Mouse (Mus musculus) midbrain, embryonic 11.5 days (tissue): ENCODE measurements around the gene Ankfn1. TPM values are rescaled to one million over a fixed set of nuclear protein-coding genes. Genes with fewer than 3 reads are reported as not detected.

Experiments used
- ATAC-seq: fragments of 200-750 bp; cut with Nextera tagmentation; 2 replicates; pipeline ENCODE4 v1.8.0; 2017; ENCODE audit warnings: moderate TSS enrichment, moderate library complexity; ENCODE audit not compliant: low FRiP score
- DNase-seq: peaks from one replicate; pipeline ENCODE4 v3.0.0; 2015; ENCODE audit warnings: low spot score; ENCODE audit errors: missing footprints
- H3K27ac ChIP-seq: fragments of 300-500 bp; sonication (generic); 2 replicates; pipeline ENCODE4 v1.5.1; 2014; ENCODE audit warnings: low read depth, low read length
- H3K27me3 ChIP-seq: fragments of 300-500 bp; sonication (generic); 2 replicates; pipeline ENCODE4 v1.6.1; 2014; ENCODE audit warnings: mild to moderate bottlenecking, low read length, moderate library complexity, mixed read lengths; ENCODE audit not compliant: control insufficient read depth, insufficient read depth
- H3K36me3 ChIP-seq: fragments of 300-500 bp; sonication (generic); 2 replicates; pipeline ENCODE4 v1.6.1; 2014; ENCODE audit warnings: mild to moderate bottlenecking, low read length, moderate library complexity, mixed read lengths; ENCODE audit not compliant: control insufficient read depth, insufficient read depth
- H3K4me1 ChIP-seq: fragments of 300-500 bp; sonication (generic); 2 replicates; pipeline ENCODE4 v1.6.1; 2014; ENCODE audit warnings: low read length; ENCODE audit not compliant: control insufficient read depth, insufficient read depth
- H3K4me2 ChIP-seq: fragments of 300-500 bp; sonication (generic); 2 replicates; pipeline ENCODE4 v1.6.1; 2014; ENCODE audit warnings: mild to moderate bottlenecking, moderate library complexity
- H3K4me3 ChIP-seq: fragments of 300-500 bp; sonication (generic); 2 replicates; pipeline ENCODE4 v1.5.1; 2014; ENCODE audit warnings: low read depth, low read length
- H3K9ac ChIP-seq: fragments of 300-500 bp; sonication (generic); 2 replicates; pipeline ENCODE4 v1.6.1; 2014; ENCODE audit warnings: low read length
- H3K9me3 ChIP-seq: fragments of 300-500 bp; sonication (generic); 2 replicates; pipeline ENCODE4 v1.6.1; 2016; ENCODE audit warnings: low read length; ENCODE audit not compliant: control insufficient read depth
- WGBS: fragments of 180-500 bp; shearing (Covaris S2); extraction: QIAGEN DNeasy Blood & Tissue Kit; methylation state at CpG from one replicate; pipeline ENCODE4 v1.1.7; 2014; 5-methylcytosine and 5-hydroxymethylcytosine counted together
- polyA plus RNA-seq: library from polyadenylated mRNA; unstranded; fragments of >200 nt; fragmentation: Nextera tagmentation; extraction: Ambion mirVana; gene quantifications from 2 replicates; pipeline ENCODE4 v1.2.1, GENCODE M21; 2014

Gene Ankfn1
- polyA plus RNA-seq, 1 experiment from 2014 or later, result 2.2 TPM

DNA sequence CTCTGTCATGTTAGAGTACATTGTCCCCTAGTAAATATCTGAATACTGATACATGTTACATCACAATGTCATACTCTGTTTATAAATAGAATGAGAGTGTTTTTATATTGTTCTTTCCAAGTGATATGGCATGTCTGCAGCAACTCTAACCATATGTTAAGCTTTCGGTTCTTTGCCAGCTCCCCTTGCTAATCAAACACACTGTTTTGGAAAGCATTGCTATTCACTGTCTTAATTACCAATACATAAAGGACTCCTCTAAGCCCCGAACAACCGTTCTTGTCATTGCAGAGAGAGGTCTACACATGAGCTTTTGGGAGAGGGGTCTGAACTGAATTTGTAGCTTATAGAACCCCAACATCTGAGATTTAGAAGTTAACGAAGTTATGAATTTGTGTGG lies 327.0 kb downstream of the Ankfn1 start:
- H3K9ac ChIP-seq, result no peak overlapping the region
- H3K27me3 ChIP-seq, result no peaks in the 10 kb centered on the region
- H3K27ac ChIP-seq, result no peak overlapping the region
- no peak overlapping the region for H3K4me3 ChIP-seq
- 79% methylated on average over 4 of the region's 4 CpGs for WGBS
- H3K9me3 ChIP-seq, result no peaks in the 10 kb centered on the region
- H3K36me3 ChIP-seq, result no peaks in the 10 kb centered on the region
- peaks cover 6% of the 10 kb centered on the region for H3K4me1 ChIP-seq
- ATAC-seq (no peak), DNase-seq (no peak)
- H3K4me2 ChIP-seq, result no peak overlapping the region

DNA sequence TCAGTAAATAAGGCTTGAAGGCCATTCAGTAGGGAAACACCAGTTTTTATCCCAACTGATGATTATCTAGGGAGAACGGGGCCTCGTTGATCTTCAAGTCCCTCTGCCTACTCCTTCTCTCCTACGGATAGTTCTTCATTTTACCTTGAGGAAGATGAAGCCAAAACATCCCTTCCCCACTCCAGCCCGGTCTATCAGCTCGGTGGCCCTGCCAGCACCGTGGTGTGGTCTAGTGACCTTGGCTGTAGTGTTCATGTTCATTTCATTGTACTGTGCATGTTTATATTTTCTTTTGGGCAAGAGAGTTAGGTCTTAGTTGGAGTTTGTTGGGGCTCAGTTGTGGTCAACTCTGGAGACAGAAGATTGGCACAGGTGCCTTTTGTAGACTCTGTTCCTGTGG lies 328.5 kb downstream of the Ankfn1 start:
- Histone ChIP-seq H3K4me1 (peaks cover 6% of the 10 kb centered on the region), H3K4me2 (no peak overlapping the region), H3K36me3 (no peaks in the 10 kb centered on the region), H3K4me3 (no peak overlapping the region), H3K9me3 (no peaks in the 10 kb centered on the region), H3K9ac (no peak overlapping the region), H3K27ac (no peak overlapping the region), H3K27me3 (no peaks in the 10 kb centered on the region)
- DNase-seq, result no peak
- 95% methylated on average over 6 of the region's 6 CpGs for WGBS
- ATAC-seq, result no peak

DNA sequence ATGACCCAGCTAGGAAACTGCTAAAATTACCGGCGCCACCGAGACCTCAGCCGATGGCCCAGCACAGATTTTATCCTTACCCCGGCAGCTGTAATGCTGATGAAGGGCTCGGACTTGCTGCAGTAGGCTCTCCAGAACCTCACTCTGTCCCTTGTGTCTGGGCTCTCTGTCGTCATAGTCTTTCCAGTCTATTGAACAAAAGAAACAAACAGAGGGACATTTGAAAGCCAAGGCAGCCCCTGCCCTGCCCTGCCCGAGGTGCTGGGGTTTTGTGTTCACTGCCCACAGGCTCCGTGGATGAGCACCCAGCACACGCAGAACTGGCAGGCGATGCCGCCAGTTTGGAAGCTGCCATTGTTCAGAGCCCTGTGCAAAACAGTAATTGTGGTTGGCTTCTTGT lies 330.0 kb downstream of the Ankfn1 start:
- Histone ChIP-seq H3K4me3 (no peak overlapping the region), H3K9me3 (no peaks in the 10 kb centered on the region), H3K27ac (no peak overlapping the region), H3K4me1 (peaks cover under 1% of the 10 kb centered on the region), H3K4me2 (no peak overlapping the region), H3K27me3 (no peaks in the 10 kb centered on the region), H3K9ac (no peak overlapping the region), H3K36me3 (no peaks in the 10 kb centered on the region)
- no peak for ATAC-seq
- WGBS, result 58% methylated on average over 12 of the region's 12 CpGs
- no peak for DNase-seq

DNA sequence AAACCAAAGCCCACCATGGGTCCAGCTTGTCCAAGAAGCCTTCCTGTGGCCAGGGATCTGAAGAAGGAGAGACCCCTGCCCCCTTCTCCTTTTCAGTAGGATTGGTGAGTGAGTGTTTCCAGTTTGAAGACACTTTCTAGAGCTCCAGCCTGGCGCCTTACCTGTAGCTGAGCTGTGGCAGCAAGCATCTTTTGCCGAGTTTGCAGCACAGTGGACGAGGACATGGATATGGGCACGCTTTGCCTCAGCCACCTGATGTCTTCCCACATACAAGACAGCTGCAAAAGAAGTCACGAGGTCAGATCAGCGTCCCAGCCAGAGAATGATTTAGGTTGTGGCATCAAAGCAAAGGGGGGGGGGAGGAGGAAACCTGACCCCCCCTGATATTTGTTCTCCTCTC lies 336.9 kb downstream of the Ankfn1 start:
- Histone ChIP-seq H3K9me3 (no peaks in the 10 kb centered on the region), H3K27me3 (no peaks in the 10 kb centered on the region), H3K4me2 (no peak overlapping the region), H3K36me3 (no peaks in the 10 kb centered on the region), H3K4me1 (no peaks in the 10 kb centered on the region), H3K9ac (no peak overlapping the region), H3K27ac (no peak overlapping the region), H3K4me3 (no peak overlapping the region)
- DNase-seq, result no peak
- 94% methylated on average over 6 of the region's 6 CpGs for WGBS
- no peak for ATAC-seq

DNA sequence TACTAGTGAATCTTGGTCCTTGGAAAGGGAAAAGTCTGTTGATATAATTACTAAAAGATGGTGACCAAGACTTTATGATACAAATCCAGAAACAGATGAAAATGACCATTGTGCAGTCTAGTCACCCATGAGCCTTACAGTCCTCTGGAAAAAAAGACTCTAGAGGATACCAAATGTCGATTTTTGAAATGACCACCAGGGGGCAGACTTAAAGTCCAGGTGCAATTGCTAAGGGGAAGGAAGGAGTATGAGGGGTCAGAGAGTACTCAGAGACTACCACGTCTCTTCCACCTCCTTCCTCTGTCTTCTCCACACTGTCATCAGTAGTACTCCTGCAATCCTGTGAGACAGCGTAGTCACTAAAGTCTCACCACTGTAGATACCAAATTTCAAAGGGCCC lies 353.1 kb downstream of the Ankfn1 start:
- Histone ChIP-seq H3K27ac (no peak overlapping the region), H3K9ac (no peak overlapping the region), H3K27me3 (no peaks in the 10 kb centered on the region), H3K4me3 (no peak overlapping the region), H3K36me3 (no peaks in the 10 kb centered on the region), H3K4me1 (no peaks in the 10 kb centered on the region), H3K9me3 (no peaks in the 10 kb centered on the region), H3K4me2 (no peak overlapping the region)
- DNase-seq (peak; percentile 86), ATAC-seq (no peak)
- WGBS, result 53% methylated on average over 3 of the region's 3 CpGs

DNA sequence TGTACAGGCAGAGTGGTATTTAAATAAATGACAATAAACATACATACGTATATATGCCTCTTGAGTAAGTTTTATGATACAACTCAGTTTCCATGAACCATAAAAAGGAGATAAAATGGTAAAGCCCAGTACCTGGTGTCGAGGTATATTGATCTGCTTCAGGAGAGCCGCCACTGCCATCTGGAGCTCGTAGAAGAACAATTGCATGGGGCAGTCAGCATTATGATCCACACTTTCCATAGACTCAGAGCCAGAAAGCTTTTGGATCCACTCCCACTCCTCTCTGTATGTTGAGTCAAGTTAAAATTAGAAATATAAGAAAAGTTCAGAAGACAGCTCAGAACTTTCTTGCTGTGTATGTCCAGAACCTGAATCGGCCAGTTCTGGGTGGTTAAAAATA lies 354.8 kb downstream of the Ankfn1 start:
- 92% methylated on average over 5 of the region's 5 CpGs for WGBS
- Histone ChIP-seq H3K27me3 (no peaks in the 10 kb centered on the region), H3K9me3 (no peaks in the 10 kb centered on the region), H3K27ac (no peak overlapping the region), H3K9ac (no peak overlapping the region), H3K36me3 (no peaks in the 10 kb centered on the region), H3K4me3 (no peak overlapping the region), H3K4me2 (no peak overlapping the region), H3K4me1 (no peaks in the 10 kb centered on the region)
- ATAC-seq (no peak), DNase-seq (no peak)

DNA sequence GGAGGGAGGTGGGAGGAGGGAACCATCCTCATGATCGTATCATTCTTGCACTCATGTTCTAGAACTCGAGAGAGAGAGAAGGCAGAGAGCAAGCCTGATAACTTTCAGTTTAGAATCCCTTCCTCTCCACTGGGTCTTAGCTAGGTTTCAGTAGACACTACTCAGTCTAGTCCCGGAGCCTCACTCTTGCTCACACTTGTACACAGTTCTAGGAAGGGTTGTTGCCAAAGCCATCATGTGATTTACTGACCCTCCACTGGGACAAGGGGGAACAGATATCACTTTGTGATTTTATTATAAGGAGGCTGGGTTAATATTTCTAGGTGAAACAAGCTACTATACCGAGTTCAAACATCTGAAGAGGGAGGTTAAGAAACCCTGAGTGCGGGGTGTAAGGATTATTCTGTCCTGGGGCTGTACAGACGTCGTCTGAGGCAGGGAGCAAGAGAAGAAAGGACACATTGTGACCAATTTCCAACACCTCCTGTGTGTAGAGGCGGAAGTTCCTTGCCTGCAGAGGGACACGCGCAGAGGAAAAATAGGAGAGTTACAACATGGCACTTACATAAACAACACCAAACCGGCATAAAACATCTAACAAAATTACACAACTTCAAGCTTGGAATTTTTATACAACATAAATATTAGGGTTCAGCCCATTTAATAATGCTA lies 356.6 kb downstream of the Ankfn1 start:
- DNase-seq (no peak), ATAC-seq (no peak)
- H3K9me3 ChIP-seq, result no peaks in the 10 kb centered on the region
- H3K4me1 ChIP-seq, result no peaks in the 10 kb centered on the region
- no peak overlapping the region for H3K4me2 ChIP-seq
- no peak overlapping the region for H3K4me3 ChIP-seq
- H3K9ac ChIP-seq, result no peak overlapping the region
- no peaks in the 10 kb centered on the region for H3K36me3 ChIP-seq
- H3K27ac ChIP-seq, result no peak overlapping the region
- 80% methylated on average over 11 of the region's 11 CpGs for WGBS
- no peaks in the 10 kb centered on the region for H3K27me3 ChIP-seq

DNA sequence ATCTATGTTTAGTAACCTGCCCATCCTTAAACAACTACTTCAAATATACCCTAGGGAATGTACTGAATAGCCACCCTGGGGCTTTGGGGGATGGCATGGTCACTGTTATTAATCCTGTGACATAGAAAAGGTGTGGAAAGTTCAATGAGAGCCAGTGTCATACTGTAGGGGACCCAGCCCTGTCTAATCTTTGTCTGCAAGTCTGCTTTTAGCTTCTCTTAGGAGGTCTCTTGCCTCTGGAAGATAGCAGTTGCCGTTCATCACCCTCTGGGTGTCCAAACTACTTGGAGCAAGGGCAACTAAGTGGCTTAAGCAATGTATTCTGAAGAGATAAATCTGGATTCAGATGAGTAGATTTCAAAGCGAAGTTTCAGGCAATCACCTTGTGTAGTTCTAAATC lies 357.6 kb downstream of the Ankfn1 start:
- Histone ChIP-seq H3K27ac (no peak overlapping the region), H3K4me1 (no peaks in the 10 kb centered on the region), H3K36me3 (no peaks in the 10 kb centered on the region), H3K9me3 (no peaks in the 10 kb centered on the region), H3K27me3 (no peaks in the 10 kb centered on the region), H3K4me3 (no peak overlapping the region), H3K9ac (no peak overlapping the region), H3K4me2 (no peak overlapping the region)
- ATAC-seq (no peak), DNase-seq (no peak)
- WGBS, result 83% methylated on average over 2 of the region's 2 CpGs

DNA sequence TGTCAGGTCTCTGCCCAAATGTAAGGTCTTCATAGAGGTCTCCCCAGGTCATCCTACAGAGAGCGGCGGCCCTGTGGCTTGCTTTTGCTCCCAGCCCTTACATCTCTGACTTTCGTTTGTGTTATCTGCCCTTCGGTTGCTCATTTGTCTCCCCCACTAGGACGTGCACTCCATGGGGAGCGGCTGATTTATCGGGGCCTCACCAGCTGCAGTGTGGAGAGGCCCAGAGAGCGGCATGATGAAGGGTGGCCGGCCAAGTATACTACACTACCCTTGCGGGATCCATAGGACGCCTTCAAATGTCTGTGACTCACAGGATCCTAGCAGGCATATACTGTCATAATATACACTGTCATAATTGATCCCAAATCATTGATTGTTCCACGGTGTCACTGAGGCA lies 358.8 kb downstream of the Ankfn1 start:
- Histone ChIP-seq H3K9ac (no peak overlapping the region), H3K36me3 (no peaks in the 10 kb centered on the region), H3K4me1 (no peaks in the 10 kb centered on the region), H3K27ac (no peak overlapping the region), H3K9me3 (no peaks in the 10 kb centered on the region), H3K27me3 (no peaks in the 10 kb centered on the region), H3K4me2 (no peak overlapping the region), H3K4me3 (no peak overlapping the region)
- 77% methylated on average over 12 of the region's 12 CpGs for WGBS
- ATAC-seq (no peak), DNase-seq (no peak)
